Mouse (Mus musculus): ENCODE data around the gene Cacna1f.

GRCm38 (mm10) chrX:7658031-7658784 lies 51.3 kb downstream of the Cacna1f start:
- TF ChIP-seq CTCF (IDR thresholded peaks at IDR 0.05) (no peak), EP300 (IDR thresholded peaks at IDR 0.05; ENCODE audit: insufficient read depth, low read depth, low read length) (no peak)

All from heart, adult 2 months (tissue).